Mouse (Mus musculus) c-Kit-positive CD71-positive TER-119-negative erythroid progenitor cells, embryonic 14.5 days (primary cell): ENCODE measurements around the gene Eya4.

Experiments used
- DNase-seq: peaks from one replicate; pipeline ENCODE4 v3.0.0-alpha.2; 2013; ENCODE audit warnings: low read depth

Gene Eya4

GRCm38 (mm10) chr10:23156866-23157625 is 193.5 kb downstream of the Eya4 start:
- no peak for DNase-seq

- peak; percentile 9 for DNase-seq
Measured at GRCm38 (mm10) chr10:23150401-23150800, 200.2 kb downstream of the Eya4 start.

DNA sequence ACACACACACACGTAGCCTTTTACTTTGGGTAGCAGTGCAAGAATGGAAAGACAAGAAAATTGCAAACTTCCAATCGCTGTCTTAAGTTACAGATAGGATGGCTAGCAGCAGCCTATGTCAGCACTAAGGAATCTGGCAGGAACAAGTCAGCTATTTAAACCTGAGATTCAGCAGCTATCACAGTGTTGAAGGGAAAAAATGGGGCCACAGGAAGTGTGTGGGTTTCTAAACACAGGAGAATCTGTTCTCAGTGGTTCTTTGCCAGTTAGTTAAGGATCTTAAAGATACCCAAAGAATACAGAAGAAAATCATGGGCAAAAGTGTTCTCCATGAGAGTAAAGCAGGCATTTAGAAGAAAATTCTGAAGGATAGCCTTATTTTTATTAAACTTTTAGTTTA is 206.0 kb downstream of the Eya4 start:
- DNase-seq, result no peak

GRCm38 (mm10) chr10:23127947-23128346 is 222.6 kb downstream of the Eya4 start:
- DNase-seq, result no peak

- DNase-seq, result no peak
Measured at GRCm38 (mm10) chr10:23127151-23127550, 223.4 kb downstream of the Eya4 start.

DNA sequence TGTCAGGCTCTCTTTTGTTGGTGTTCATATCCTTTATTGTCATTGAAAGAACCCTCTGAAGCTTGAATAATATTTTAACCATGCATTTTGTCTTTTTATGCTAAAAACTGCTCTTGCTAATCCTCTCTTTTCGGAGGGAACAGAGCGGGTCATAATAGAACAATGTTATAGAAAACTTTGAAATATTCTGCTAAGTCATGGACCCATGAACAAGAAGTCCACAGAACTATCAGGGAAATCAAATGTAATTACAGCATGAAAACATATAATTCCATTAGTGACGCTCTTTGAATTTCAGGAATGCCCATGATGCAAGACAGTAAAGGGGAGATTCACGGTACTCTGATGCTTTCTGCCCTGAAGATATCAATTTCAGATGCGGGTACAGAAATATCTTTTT is 224.1 kb downstream of the Eya4 start:
- DNase-seq, result no peak

DNA sequence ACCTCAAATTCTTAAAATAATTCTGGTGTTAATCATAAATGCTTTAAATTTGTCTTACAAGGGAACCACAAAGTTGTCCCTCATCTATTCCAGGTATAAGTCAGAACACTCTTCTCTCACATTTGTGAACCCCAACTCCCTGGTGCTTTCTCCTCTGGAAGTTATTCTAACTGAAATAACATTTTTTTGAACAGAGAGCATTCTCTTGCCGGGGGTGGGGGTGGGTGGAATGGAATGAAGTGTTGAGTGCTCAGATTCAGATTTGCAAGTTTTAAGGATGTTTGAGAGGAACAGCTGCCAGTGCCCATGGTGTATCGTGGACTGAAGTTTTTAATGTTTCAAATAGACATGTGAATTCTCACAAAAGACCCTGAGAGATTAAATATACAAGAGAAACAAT is 230.1 kb downstream of the Eya4 start:
- no peak for DNase-seq

GRCm38 (mm10) chr10:23116786-23117410 is 233.7 kb downstream of the Eya4 start:
- peak; percentile 68 for DNase-seq

DNA sequence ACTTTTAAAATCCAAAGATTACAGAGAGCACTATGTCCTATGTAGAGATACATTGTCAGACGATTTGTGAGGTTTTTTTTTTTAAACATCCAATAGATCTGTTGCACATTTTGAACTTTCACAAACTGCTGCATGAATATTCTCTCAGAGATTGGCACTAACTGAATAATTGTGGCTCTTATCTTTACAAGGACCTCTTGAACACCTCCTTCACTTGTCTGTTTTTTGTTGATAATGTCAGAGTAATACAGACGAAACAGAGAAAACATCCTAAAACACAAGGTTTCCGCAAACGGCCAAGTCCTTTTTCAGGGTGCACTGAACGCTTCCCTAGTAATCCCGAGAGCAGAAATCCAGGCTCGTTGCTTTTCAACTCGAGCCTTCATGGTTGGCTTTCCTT is 234.5 kb downstream of the Eya4 start:
- peak; percentile 24 for DNase-seq

DNA sequence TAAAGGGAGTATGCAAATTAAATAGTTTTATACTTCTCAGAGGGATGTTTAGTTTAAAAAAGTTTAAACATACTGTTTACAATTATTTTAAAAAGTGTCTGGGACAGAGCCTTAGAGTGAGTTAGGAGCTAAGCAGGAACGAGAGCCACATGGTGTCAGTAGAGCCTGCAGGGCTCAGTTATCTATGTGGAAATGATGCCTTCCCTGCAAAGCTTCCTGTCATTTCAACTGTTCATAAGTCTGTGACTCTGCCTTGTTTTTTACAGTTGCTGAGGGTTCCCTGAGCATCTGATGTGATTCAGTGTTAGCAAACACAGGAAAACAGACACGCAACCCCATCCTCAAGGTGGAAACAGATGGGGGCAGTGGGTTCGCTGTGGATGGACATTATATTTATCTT is 235.3 kb downstream of the Eya4 start:
- peak; percentile 19 for DNase-seq

DNA sequence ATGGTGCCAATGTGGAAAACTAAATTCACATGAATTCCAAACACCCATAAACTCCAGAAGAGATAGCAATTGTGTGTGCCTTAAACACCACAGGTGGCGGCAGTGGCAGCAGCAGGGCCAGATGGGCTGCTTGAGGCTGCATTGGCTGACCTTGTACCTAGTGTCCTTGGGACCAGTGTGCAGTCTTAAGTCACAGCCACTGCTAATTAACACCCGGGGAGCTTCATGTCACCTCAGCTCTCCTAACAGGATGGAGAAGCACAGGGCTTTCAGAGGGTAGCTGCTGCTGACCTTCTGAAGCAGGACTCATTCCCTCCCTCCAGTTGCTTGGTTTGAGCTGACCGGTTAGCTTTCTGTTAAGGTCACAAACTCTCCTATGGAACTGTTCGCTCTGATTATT is 242.5 kb downstream of the Eya4 start:
- DNase-seq, result no peak

GRCm38 (mm10) chr10:23092517-23092916 is 258.1 kb downstream of the Eya4 start:
- no peak for DNase-seq

DNA sequence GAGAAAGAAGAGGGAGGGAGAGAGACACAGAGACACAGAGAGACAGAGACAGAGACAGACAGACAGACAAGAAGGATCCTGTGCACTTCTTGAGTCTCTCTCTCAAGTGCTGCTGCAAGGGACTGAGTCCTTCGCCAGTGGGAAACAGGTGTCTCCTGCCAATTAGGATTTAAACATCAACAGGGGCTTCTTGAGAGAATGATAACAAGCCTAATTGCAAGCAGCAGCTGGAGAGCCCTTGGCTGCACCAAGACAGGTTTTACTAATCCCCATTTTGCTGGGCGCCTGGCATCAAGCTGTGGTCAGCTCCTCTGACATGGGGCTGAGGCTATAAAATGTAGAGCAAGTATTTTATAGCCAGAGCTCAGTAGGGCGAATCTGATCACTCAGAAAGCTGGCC is 259.0 kb downstream of the Eya4 start:
- DNase-seq, result no peak

GRCm38 (mm10) chr10:23090323-23090722 is 260.3 kb downstream of the Eya4 start:
- DNase-seq, result no peak

GRCm38 (mm10) chr10:23089271-23089670 is 261.3 kb downstream of the Eya4 start:
- no peak for DNase-seq

GRCm38 (mm10) chr10:23088764-23089163 is 261.8 kb downstream of the Eya4 start:
- DNase-seq, result no peak

GRCm38 (mm10) chr10:23086352-23087215 is 264.0 kb downstream of the Eya4 start:
- DNase-seq, result peak; percentile 31

DNA sequence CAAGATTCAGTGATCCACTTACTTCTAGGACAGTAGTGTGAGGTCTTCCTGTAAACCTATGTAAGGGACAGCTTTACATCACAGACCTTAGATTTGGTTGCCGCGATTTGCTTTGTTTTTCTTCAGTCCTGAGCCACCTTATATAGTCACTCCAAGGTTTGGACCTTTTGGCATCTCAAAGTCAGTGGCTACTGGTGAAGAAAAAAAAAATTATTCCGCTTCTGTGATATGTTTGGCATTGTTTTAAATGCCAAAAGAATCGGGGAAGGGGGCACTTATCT is 269.1 kb downstream of the Eya4 start:
- no peak for DNase-seq

GRCm38 (mm10) chr10:23080749-23081547 is 269.6 kb downstream of the Eya4 start:
- peak; percentile 40 for DNase-seq

DNA sequence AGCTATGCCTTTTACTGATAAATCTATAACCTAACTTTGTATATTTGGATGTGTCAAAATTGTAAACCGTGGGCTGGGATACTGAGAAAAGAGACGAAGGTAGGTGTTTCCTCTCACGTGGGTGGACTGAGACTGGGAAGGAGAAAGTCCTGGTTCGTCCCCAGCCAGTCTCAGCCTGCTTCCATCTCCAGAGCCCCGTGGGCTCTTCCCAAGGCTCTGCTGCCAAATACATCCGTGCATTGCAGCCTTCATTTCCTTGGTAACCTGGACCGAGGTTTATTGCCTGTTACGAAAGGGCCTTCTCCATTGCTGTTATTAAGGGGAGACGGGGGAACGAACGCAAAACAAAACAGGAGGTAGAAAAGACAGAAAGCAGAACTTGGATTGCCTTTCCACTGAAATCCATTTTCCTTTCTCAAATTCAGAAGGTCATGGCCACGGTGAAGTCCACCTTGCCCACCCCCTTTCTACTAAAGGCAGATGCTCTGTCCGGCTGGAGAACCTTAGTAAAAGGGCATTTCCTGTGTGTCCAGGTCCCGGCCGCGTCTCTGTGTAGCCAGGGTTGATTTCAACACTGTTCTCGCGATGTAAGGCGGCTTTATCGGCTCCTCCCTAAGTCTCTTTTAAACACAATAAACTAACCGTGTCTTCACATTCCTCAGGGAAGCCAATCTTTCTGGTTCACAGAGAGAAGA is 273.7 kb downstream of the Eya4 start:
- no peak for DNase-seq

GRCm38 (mm10) chr10:23073431-23073830 is 277.2 kb downstream of the Eya4 start:
- no peak for DNase-seq

GRCm38 (mm10) chr10:23063637-23064036 is 286.9 kb downstream of the Eya4 start:
- no peak for DNase-seq
